Mouse (Mus musculus) bone marrow macrophage, adult 2 months (primary cell): ENCODE results near the gene Dnaja4. TPM values are rescaled to one million over a fixed set of nuclear protein-coding genes. Genes with fewer than 3 reads are reported as not detected.

Experiments
- H3K27ac ChIP-seq: 2 replicates; pipeline ENCODE4 v1.5.1; 2012; ENCODE audit warnings: low read depth, low read length; ENCODE audit not compliant: insufficient read depth
- H3K4me1 ChIP-seq: 2 replicates; pipeline ENCODE4 v1.6.1; 2012; ENCODE audit warnings: low read length; ENCODE audit not compliant: control insufficient read depth, insufficient read depth
- H3K4me3 ChIP-seq: 2 replicates; pipeline ENCODE4 v1.5.1; 2012; ENCODE audit warnings: mild to moderate bottlenecking, low read length, moderate library complexity; ENCODE audit not compliant: insufficient read depth
- CTCF ChIP-seq: IDR thresholded peaks from 2 replicates; pipeline ENCODE4 v1.5.1; 2012; ENCODE audit warnings: low read depth, mild to moderate bottlenecking, low read length, moderate library complexity
- POLR2A ChIP-seq: IDR thresholded peaks from 2 replicates; pipeline ENCODE4 v1.6.1; 2012; ENCODE audit warnings: mild to moderate bottlenecking, low read depth, low read length, borderline replicate concordance
- polyA plus RNA-seq: library from polyadenylated mRNA; stranded (reverse); fragments of >200 nt; gene quantifications from 2 replicates; pipeline ENCODE4 v1.2.4, GENCODE M21; 2012; ENCODE audit not compliant: missing spikeins, insufficient read depth, insufficient read length

Gene Dnaja4
- 0.19 and 0.27 TPM in 2 replicates for polyA plus RNA-seq

- H3K4me1 ChIP-seq: 0 out of 2 replicates have a peak, but pooled peaks cover 3% of the 10 kb centered on the region
- no peak within 1 kb of the TSS for H3K27ac ChIP-seq
- peak within 1 kb of the TSS; percentile 60 for H3K4me3 ChIP-seq
- TF ChIP-seq CTCF (no peak), POLR2A (no peak)
These were observed at the start of gene Dnaja4 for GRCm38 (mm10) chr9:54698318-54699086. Gene Dnaja4 (plus strand): TSS chr9:54698873.

GRCm38 (mm10) chr9:54649360-54649759 lies 49.3 kb upstream of the Dnaja4 start:
- H3K4me3 ChIP-seq: no peak overlapping the region
- no peak for TF ChIP-seq POLR2A
- TF ChIP-seq CTCF: no peak
- H3K4me1 ChIP-seq: no peaks in the 10 kb centered on the region
- no peak overlapping the region for H3K27ac ChIP-seq

GRCm38 (mm10) chr9:54652778-54653177 lies 45.9 kb upstream of the Dnaja4 start:
- no peak overlapping the region for H3K4me3 ChIP-seq
- TF ChIP-seq CTCF (no peak), POLR2A (no peak)
- H3K4me1 ChIP-seq: no peaks in the 10 kb centered on the region
- H3K27ac ChIP-seq: no peak overlapping the region

GRCm38 (mm10) chr9:54655846-54656245 lies 42.8 kb upstream of the Dnaja4 start:
- no peak for TF ChIP-seq POLR2A
- TF ChIP-seq CTCF: no peak

DNA sequence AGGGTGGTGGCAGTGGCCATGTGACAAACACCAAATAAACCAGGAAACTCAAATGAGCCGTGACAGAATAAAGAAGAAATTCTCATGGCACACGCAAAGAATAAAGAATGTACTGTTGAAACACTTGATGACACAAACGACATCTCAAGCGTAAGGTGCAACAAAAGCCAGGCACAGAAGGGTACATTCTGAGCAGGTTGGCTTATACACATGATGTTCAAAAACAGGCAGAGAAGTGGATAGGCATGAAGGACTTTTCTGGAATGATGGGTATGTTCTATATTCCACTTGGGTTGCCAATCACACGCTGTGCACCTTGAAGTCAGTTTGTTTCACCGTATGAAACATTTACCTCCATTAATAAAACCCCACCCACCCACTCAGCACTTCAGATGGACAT lies 42.3 kb upstream of the Dnaja4 start:
- no peaks in the 10 kb centered on the region for H3K4me1 ChIP-seq
- TF ChIP-seq POLR2A: no peak
- TF ChIP-seq CTCF: no peak

More at GRCm38 (mm10) chr9:54655846-54656245, 42.8 kb upstream of the Dnaja4 start:
- no peak overlapping the region for H3K4me3 ChIP-seq
- H3K4me1 ChIP-seq: no peaks in the 10 kb centered on the region
- no peak overlapping the region for H3K27ac ChIP-seq

DNA sequence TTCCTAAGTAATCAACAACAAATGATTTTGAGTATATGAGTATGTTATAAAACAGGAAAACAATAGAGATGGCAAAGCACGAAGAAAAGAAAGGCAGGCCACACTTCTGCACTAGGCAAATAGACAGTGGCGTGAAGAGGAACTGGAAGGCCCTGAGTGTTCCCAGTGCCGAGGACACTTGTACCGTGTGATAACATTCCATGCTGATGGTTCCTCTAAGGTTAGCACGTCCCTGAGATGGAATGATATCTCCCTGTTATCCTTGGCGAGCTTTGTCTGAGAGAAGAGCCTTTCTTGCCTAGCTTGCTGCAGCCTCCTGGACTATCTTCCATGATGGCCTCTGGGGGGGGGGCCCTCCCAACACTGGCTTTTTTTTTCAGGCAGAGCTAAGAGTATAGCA lies 39.9 kb upstream of the Dnaja4 start:
- TF ChIP-seq POLR2A (no peak), CTCF (no peak)
- no peaks in the 10 kb centered on the region for H3K4me1 ChIP-seq
- no peak overlapping the region for H3K4me3 ChIP-seq
- H3K27ac ChIP-seq: no peak overlapping the region

More for the DNA sequence above, 42.3 kb upstream of the Dnaja4 start:
- no peak overlapping the region for H3K4me3 ChIP-seq
- no peak overlapping the region for H3K27ac ChIP-seq

- no peak within 1 kb of the TSS for H3K4me3 ChIP-seq
- TF ChIP-seq CTCF (no peak), POLR2A (no peak)
- no peak within 1 kb of the TSS for H3K27ac ChIP-seq
- peaks cover 3% of the 10 kb centered on the region for H3K4me1 ChIP-seq
These were observed 36.9 kb upstream of the Dnaja4 start, which contains the start of gene Acsbg1 for GRCm38 (mm10) chr9:54661605-54662377. Gene Acsbg1 (minus strand): TSS chr9:54661870.

GRCm38 (mm10) chr9:54664358-54664757 lies 34.3 kb upstream of the Dnaja4 start:
- TF ChIP-seq POLR2A (no peak), CTCF (no peak)
- Histone ChIP-seq H3K4me3 (no peak overlapping the region), H3K27ac (no peak overlapping the region), H3K4me1 (peaks cover 3% of the 10 kb centered on the region)

DNA sequence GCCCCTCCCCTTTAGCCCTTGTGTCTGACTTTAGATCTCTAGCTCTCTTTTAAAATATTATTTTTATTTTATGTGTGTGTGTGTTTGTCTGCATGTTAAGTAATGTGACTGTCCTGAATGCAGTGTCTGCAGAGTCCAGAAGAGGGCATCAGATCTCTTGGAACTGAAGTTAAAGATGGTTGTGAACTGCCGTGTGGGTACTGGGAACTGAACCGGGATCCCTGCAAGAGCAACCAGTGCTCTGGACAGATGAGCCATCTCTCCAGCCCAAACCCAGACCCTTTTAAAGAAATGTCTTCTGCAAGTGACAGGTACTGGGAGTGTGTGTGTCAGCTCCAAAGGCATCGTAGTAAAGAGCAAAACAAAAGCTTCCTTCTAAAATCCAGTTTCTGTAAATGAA lies 32.6 kb upstream of the Dnaja4 start:
- TF ChIP-seq POLR2A: no peak
- no peak for TF ChIP-seq CTCF
- Histone ChIP-seq H3K4me3 (no peak overlapping the region), H3K4me1 (peaks cover 3% of the 10 kb centered on the region), H3K27ac (no peak overlapping the region)

DNA sequence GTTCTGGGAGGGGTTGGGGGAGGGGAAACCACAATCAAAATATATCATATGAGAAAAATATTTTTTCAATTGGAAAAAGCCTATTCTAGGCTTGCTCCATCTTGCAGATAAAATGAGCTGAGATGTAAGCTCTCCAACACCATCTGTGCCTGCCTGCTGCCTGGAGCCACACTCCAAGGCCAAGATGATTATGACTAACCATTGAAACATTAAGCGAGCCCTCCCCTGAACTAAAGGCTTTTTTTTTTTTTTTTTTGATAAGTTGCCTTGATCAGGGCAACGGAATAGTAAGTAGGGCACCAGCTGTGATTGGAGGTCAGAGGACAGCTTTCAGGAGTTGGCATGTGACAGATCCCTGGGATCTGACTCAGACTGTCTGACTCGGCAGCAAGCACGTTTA lies 30.2 kb upstream of the Dnaja4 start:
- H3K4me1 ChIP-seq: peaks cover 3% of the 10 kb centered on the region
- no peak for TF ChIP-seq CTCF
- TF ChIP-seq POLR2A: no peak
- H3K27ac ChIP-seq: no peak overlapping the region
- no peak overlapping the region for H3K4me3 ChIP-seq
